Mouse (Mus musculus): ENCODE data around the gene Mrpl50.
"Not testable (repeated sequence)": the region's sequence is repeated elsewhere in the genome, so short reads cannot be mapped to it uniquely, and the experiment has no call there.

Gene Mrpl50

GRCm38 (mm10) chr4:49509183-49509582, 11.7 kb downstream of the Mrpl50 start:
- DNase-seq (ENCODE audit: low spot score in 2 of 2), result no peak

DNA sequence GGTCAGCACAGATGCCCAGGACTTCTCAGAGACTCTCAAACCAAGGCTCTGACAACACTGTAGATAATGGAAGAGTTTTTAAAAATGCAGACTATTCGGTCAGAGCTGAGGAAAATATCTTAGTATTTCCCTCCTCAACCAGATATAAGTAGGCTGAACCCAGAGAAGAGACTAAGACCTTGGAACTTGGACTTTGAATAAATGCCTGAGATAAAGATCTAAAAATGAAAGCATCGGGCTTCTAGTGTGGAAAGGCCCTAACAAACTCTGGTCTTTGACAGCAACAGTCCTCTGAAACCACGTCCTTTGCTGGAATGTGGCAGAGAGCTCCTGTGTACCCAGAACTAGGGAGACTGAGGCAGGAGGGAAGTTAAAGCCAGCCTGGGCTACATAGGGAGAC, 14.5 kb downstream of the Mrpl50 start, which contains the start of gene Baat:
Baat (minus strand) TSS at position 172 of the 400 bp plus-strand sequence.
- DNase-seq (ENCODE audit: low spot score in 2 of 2), result no peak

DNA sequence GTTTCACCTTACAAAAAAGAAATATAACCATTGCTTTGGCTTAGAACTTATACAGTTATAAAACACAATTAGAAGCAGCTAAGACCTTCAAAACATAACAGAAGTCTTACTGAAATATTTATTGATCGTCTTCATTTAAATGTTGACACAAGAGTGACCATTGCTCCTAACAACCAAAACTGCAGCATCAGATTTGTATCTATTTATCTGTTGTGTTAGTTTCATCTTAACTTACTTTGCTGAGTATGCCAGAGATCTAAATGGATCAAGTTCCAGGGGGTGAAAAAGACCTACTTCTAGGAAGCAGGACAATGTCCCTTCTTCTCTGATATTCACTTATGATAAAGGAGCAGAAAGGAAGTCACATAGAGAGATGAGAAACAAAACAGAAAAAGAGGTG, 17.3 kb downstream of the Mrpl50 start:
- no peak for DNase-seq (ENCODE audit: low spot score in 2 of 2)

GRCm38 (mm10) chr4:49485934-49486650, 34.8 kb downstream of the Mrpl50 start:
- DNase-seq (ENCODE audit: low spot score in 2 of 2), result not testable (repeated sequence)

DNA sequence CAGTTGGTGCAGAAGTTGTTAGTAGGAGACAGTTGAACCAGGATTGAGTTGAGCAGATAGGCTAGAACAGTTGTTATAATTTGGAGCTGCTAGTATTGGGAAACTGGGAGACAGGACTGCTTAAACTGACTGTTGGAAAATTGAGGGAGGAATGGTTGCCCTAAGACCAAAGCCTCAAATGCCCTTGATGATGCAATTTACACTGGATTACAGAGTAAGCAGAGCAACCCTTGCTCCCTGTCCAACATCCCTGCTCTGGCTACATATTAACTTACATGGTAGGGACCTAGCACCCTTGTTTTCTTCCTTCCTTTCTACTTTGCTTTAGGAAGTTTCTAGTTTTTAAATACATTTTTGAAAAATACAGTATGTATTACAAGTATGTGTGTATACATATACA, 35.5 kb downstream of the Mrpl50 start:
- no peak for DNase-seq (ENCODE audit: low spot score in 2 of 2)

DNA sequence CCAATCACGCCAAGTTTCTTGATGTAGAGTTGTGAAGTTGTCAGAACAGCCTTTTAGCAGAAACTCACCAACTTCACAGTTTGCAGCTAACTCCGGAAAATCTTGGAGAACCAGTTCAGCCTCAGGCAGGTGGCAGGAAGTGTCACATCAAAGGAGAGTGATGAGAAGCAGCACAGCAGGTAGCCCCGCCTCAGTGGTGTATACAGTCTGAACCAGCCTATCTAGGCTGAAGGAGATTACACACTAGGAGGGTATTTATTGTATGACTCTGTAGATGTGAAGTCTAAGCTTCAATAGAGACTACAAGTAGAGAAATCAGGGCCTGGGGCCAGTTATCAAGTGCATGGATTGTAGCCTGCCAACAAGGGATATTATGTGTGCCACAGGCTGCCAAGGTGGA, 40.0 kb downstream of the Mrpl50 start:
- DNase-seq (ENCODE audit: low spot score in 2 of 2), result no peak

DNA sequence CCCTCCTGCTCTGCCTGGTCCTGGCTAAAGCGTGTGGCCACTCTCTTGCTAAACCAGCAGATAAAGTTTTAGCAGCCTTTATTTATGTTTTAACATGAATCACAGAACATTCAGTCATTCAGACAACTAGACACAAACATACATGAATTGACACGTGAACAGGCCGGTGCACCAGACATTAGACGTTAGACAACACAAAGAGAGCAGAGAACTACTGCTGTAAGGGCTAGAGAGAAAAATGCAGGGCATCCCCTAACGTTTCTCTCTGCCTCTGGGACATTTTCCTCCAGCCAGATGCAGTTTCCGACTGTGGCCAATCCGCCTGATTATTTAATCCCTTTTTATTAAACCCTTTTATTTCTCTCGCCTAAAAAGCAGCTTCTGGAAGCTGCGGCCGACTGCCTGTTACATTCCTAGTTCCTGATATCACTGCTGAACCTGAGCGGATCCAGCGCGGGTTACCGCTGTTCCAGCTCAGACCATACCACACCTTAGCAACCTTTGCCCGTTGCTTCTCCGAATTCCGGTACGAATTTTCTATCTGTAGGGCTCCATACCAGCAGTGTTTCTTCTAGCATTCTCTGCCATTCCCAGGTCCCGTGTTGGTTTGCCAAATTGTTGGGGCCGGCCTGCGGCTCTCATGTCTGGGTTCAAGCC, 40.7 kb downstream of the Mrpl50 start:
- DNase-seq (ENCODE audit: low spot score in 2 of 2), result no peak

- DNase-seq (ENCODE audit: low spot score in 2 of 2), result not testable (repeated sequence)
Measured at GRCm38 (mm10) chr4:49479035-49479434, 41.9 kb downstream of the Mrpl50 start.

GRCm38 (mm10) chr4:49478118-49478877, 42.6 kb downstream of the Mrpl50 start:
- no peak for DNase-seq (ENCODE audit: low spot score in 2 of 2)

DNA sequence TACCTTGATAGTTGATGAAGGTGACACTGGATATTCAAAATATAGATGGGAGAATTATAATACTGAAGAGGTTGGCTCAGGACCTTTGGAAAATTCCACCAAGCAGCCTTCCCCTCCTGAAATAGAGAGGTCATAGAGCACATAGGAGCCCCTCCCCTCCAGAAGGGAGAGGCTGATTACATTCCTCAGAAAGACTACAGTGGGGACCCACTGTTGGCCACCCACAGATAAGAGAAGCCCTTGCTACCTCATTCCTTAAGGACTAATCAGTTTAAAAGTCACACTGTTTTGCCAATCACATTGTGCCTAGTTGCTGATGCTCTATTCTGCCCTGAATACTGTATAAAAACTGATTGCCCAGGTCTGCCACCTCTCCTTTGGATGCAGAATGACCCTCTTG, 46.3 kb downstream of the Mrpl50 start:
- no peak for DNase-seq (ENCODE audit: low spot score in 2 of 2)

DNA sequence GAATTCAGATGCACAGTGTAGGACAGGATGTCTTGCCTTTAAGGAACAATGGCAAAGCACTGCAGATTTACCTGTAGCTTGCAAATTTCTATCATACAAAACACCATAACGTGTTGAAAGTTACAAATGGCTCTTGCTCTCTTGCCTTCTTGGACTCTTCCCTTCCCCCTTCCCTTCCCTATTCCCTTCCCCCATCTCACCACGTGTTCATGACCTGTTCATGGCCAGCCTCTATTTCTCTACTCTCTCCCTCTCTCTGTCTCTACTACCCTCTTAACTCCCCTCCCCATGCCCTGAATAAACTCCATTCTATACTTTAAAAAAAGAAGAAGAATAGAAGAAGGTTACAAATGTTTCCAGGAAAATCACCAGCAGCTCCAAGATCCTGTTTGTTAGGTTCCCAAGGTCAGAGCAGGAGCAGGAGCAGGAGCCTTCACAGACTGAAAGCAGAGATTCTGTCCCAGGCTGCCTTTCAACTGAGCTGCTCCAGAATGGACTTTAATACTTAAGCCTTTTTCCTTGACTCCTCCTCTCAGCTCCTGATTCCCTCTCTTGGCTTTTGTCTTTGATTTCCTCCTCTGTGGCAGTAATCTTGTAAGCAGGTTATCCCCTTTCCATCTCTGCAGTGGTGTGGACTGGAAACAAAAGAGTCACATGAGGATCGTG, 47.3 kb downstream of the Mrpl50 start, which contains the start of gene Acnat1:
Acnat1 (minus strand) TSS at position 478 of the 666 bp plus-strand sequence.
- DNase-seq (ENCODE audit: low spot score in 2 of 2), result no peak

DNA sequence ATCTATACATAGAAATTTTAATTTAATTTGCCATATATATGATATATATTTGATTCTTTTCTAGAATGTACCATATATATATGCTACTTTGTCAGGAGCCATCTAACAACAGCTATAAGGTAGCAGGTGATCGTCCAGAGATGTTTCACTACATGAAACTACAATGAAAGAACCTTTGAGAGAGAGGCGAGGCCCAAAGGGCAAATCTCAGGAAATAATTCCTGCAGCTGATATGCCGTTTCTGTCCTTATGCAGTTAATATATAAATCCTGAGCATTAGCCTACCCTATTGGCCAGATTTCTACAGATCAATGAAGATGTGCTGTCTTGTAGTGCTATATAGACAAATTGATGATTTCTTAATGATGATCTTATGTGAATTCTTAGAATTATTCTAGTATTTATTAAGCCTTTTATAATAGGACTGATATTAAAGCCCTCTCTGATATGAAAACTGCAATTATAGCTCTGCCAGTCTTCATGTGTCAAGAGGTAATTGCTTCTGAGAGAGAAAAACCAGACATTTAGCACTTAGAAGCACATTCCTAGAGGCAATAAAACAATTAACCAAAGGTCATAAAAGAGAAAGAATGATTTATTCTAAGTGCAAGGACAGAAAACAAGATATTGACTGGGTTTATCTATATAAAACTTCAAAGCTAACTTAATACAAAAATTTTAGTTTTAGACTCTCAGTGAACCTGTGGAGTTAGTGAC, 51.3 kb downstream of the Mrpl50 start:
- no peak for DNase-seq (ENCODE audit: low spot score in 2 of 2)

GRCm38 (mm10) chr4:49467360-49467759, 53.5 kb downstream of the Mrpl50 start:
- no peak for DNase-seq (ENCODE audit: low spot score in 2 of 2)

Data from frontal cortex, postnatal 25 days (tissue).